Mouse (Mus musculus) CH12.LX (cell line): Measurements from ENCODE around the gene Rem1. TPM values are rescaled to one million over a fixed set of nuclear protein-coding genes. Genes with fewer than 3 reads are reported as not detected.

Experiments
- DNase-seq: peaks from one replicate; pipeline ENCODE4 v3.0.0-alpha.2; 2013; ENCODE audit errors: extremely low read depth
- H3K27ac ChIP-seq: 2 replicates; pipeline ENCODE4 v1.5.1; 2012; ENCODE audit warnings: low read depth, mild to moderate bottlenecking, control low read depth, moderate library complexity; ENCODE audit not compliant: insufficient read depth
- H3K27me3 ChIP-seq: replicated peaks from 2 replicates; pipeline ENCODE3; 2012; ENCODE audit warnings: inconsistent platforms
- H3K36me3 ChIP-seq, 2 experiments: replicated peaks in 1 of 2; 2 replicates each; pipeline versions ENCODE3 to v1.6.1; 2012; ENCODE audit warnings: inconsistent platforms in 1 of 2, low read length in 1 of 2, mild to moderate bottlenecking in 1 of 2, mixed read lengths in 1 of 2, moderate library complexity in 1 of 2; ENCODE audit not compliant: control insufficient read depth in 1 of 2, insufficient read depth in 1 of 2
- H3K4me1 ChIP-seq, 2 experiments: 2 replicates each; pipeline ENCODE4 v1.6.1; 2012; ENCODE audit warnings: inconsistent platforms in 1 of 2, moderate library complexity in 1 of 2; ENCODE audit not compliant: insufficient read depth in 2 of 2, control insufficient read depth in 1 of 2
- H3K4me2 ChIP-seq: 2 replicates; pipeline ENCODE4 v1.6.1; 2012; ENCODE audit warnings: low read depth, mild to moderate bottlenecking, control low read depth; ENCODE audit not compliant: poor library complexity, insufficient read depth, severe bottlenecking
- H3K4me3 ChIP-seq, 3 experiments: fragments of 150-350 bp in 1 of 3; sonication (generic) in 1 of 3; replicated peaks in 1 of 3; 2 replicates each; pipeline versions ENCODE3 to v1.5.1; 2011 to 2012; ENCODE audit warnings: low read depth in 2 of 3, low read length in 2 of 3, mild to moderate bottlenecking in 2 of 3, moderate library complexity in 2 of 3, control low read depth in 1 of 3, improper control_type of control experiment in 1 of 3, inconsistent platforms in 1 of 3, mixed read lengths in 1 of 3; ENCODE audit not compliant: poor library complexity in 1 of 3
- H3K79me2 ChIP-seq: replicated peaks from 2 replicates; pipeline ENCODE4 v1.6.1; 2012; ENCODE audit warnings: mild to moderate bottlenecking, moderate library complexity; ENCODE audit not compliant: control insufficient read depth, poor library complexity, insufficient read depth, severe bottlenecking; ENCODE audit errors: extremely low read depth
- H3K9ac ChIP-seq: 2 replicates; pipeline ENCODE4 v1.6.1; 2012; ENCODE audit warnings: low read depth, mild to moderate bottlenecking, control low read depth, moderate library complexity; ENCODE audit not compliant: insufficient read depth
- H3K9me3 ChIP-seq: replicated peaks from 2 replicates; pipeline ENCODE3; 2012; ENCODE audit warnings: low read length, inconsistent platforms, mixed read lengths
- BHLHE40 ChIP-seq: IDR thresholded peaks from 2 replicates; pipeline ENCODE4 v1.6.1; 2011; ENCODE audit warnings: mild to moderate bottlenecking, low read depth, low read length, improper control_type of control experiment
- CHD1 ChIP-seq: IDR thresholded peaks from 2 replicates; pipeline ENCODE4 v1.6.1; 2012; ENCODE audit warnings: low read depth, low read length, improper control_type of control experiment, inconsistent platforms
- CTCF ChIP-seq, 2 experiments: IDR thresholded peaks in 1 of 2; conservative IDR thresholded peaks in 1 of 2; 2 replicates each; pipeline ENCODE4 v1.5.1; 2011 to 2012; ENCODE audit warnings: low read depth in 2 of 2, low read length in 2 of 2, improper control_type of control experiment in 1 of 2, inconsistent platforms in 1 of 2, mild to moderate bottlenecking in 1 of 2, moderate library complexity in 1 of 2
- E2F4 ChIP-seq: IDR thresholded peaks from 2 replicates; pipeline ENCODE4 v1.6.1; 2011; ENCODE audit warnings: low read depth, low read length, improper control_type of control experiment; ENCODE audit not compliant: insufficient replicate concordance
- ETS1 ChIP-seq: conservative IDR thresholded peaks from 2 replicates; pipeline ENCODE4 v1.6.1; 2012; ENCODE audit warnings: low read depth, mild to moderate bottlenecking, inconsistent platforms, low read length, improper control_type of control experiment, moderate library complexity
- GABPA ChIP-seq: IDR thresholded peaks from 2 replicates; pipeline ENCODE4 v1.6.1; 2012; ENCODE audit warnings: low read depth, low read length, improper control_type of control experiment, inconsistent platforms; ENCODE audit not compliant: insufficient replicate concordance
- JUN ChIP-seq: IDR thresholded peaks from 2 replicates; pipeline ENCODE4 v1.6.1; 2011; ENCODE audit warnings: low read depth, mild to moderate bottlenecking, low read length, improper control_type of control experiment, moderate library complexity; ENCODE audit not compliant: insufficient read depth
- JUND ChIP-seq: conservative IDR thresholded peaks from 2 replicates; pipeline ENCODE4 v1.6.1; 2011; ENCODE audit warnings: low read depth, low read length, improper control_type of control experiment
- KAT2A ChIP-seq: IDR thresholded peaks from 2 replicates; pipeline ENCODE4 v1.6.1; 2012; ENCODE audit warnings: low read length, improper control_type of control experiment, inconsistent platforms; ENCODE audit not compliant: insufficient replicate concordance
- MAFK ChIP-seq: IDR thresholded peaks from 2 replicates; pipeline ENCODE4 v1.6.1; 2011; ENCODE audit warnings: low read length, improper control_type of control experiment; ENCODE audit not compliant: insufficient replicate concordance
- MAX ChIP-seq: IDR thresholded peaks from 2 replicates; pipeline ENCODE4 v1.6.1; 2011; ENCODE audit warnings: low read length, improper control_type of control experiment
- MAZ ChIP-seq: IDR thresholded peaks from 2 replicates; pipeline ENCODE4 v1.6.1; 2012; ENCODE audit warnings: low read depth, mild to moderate bottlenecking, inconsistent platforms, low read length, improper control_type of control experiment, moderate library complexity
- MEF2A ChIP-seq: IDR thresholded peaks from 2 replicates; pipeline ENCODE4 v1.6.1; 2014; ENCODE audit warnings: low read depth, mild to moderate bottlenecking, inconsistent platforms, low read length, improper control_type of control experiment, borderline replicate concordance
- MYC ChIP-seq: IDR thresholded peaks from 2 replicates; pipeline ENCODE4 v1.6.1; 2011; ENCODE audit warnings: low read depth, mild to moderate bottlenecking, improper control_type of control experiment, low read length
- NELFE ChIP-seq: IDR thresholded peaks from 2 replicates; pipeline ENCODE4 v1.6.1; 2011; ENCODE audit warnings: low read depth, low read length, improper control_type of control experiment
- NRF1 ChIP-seq: IDR thresholded peaks from 2 replicates; pipeline ENCODE4 v1.6.1; 2014; ENCODE audit warnings: low read depth, mild to moderate bottlenecking, inconsistent platforms, low read length, improper control_type of control experiment, moderate library complexity
- RAD21 ChIP-seq: IDR thresholded peaks from 2 replicates; pipeline ENCODE4 v1.6.1; 2011; ENCODE audit warnings: low read depth, mild to moderate bottlenecking, low read length, improper control_type of control experiment, moderate library complexity
- RCOR1 ChIP-seq: conservative IDR thresholded peaks from 2 replicates; pipeline ENCODE4 v1.6.1; 2012; ENCODE audit warnings: low read depth, mild to moderate bottlenecking, inconsistent platforms, low read length, improper control_type of control experiment
- SIN3A ChIP-seq: IDR thresholded peaks from 2 replicates; pipeline ENCODE4 v1.6.1; 2012; ENCODE audit warnings: low read length, improper control_type of control experiment, inconsistent platforms
- SMC3 ChIP-seq: IDR thresholded peaks from 2 replicates; pipeline ENCODE4 v1.6.1; 2011; ENCODE audit warnings: low read depth, low read length, improper control_type of control experiment
- TBP ChIP-seq: conservative IDR thresholded peaks from 2 replicates; pipeline ENCODE4 v1.6.1; 2011; ENCODE audit warnings: low read depth, low read length, improper control_type of control experiment
- TCF12 ChIP-seq: IDR thresholded peaks from 2 replicates; pipeline ENCODE4 v1.6.1; 2014; ENCODE audit warnings: low read depth, mild to moderate bottlenecking, inconsistent platforms, low read length, improper control_type of control experiment
- ZC3H11A ChIP-seq: IDR thresholded peaks from 2 replicates; pipeline ENCODE4 v1.6.1; 2012; ENCODE audit warnings: low read depth, mild to moderate bottlenecking, inconsistent platforms, low read length, improper control_type of control experiment
- dilution Hi-C: fragments of 300-500 bp; cut with MboI; formaldehyde crosslinking; loops from 2 replicates; pipeline ENCODE4 v1.14.3; 2020; ENCODE audit warnings: low sequenced_read_pairs; ENCODE audit not compliant: extremely low pct_unique_long_range_greater_than_20kb, extremely low pct_ligation_motif_present
- in situ Hi-C: fragments of 300-500 bp; cut with MboI; formaldehyde crosslinking; loops from 3 replicates; pipeline ENCODE4 v1.14.3; 2019; ENCODE audit warnings: low sequenced_read_pairs, low pct_ligation_motif_present, low pct_unique_long_range_greater_than_20kb, mixed read lengths
- polyA plus RNA-seq: library from polyadenylated mRNA; unstranded; fragments of >175 nt; gene quantifications from 2 replicates; pipeline ENCODE4 v1.2.1, GENCODE M21; 2012; ENCODE audit warnings: low read depth; ENCODE audit not compliant: insufficient read length
- total RNA-seq, 2 experiments: library from RNA; depleted of rRNA; stranded (reverse); fragments of 300-350 nt in 1 of 2; fragments of >200 nt in 1 of 2; gene quantifications; 2 replicates each; pipeline ENCODE4 v1.2.3; 2012 to 2014

The Rem1 gene
- total and polyA plus RNA-seq, 3 experiments: 0.55 to 0.82 (median 0.80) TPM

DNA sequence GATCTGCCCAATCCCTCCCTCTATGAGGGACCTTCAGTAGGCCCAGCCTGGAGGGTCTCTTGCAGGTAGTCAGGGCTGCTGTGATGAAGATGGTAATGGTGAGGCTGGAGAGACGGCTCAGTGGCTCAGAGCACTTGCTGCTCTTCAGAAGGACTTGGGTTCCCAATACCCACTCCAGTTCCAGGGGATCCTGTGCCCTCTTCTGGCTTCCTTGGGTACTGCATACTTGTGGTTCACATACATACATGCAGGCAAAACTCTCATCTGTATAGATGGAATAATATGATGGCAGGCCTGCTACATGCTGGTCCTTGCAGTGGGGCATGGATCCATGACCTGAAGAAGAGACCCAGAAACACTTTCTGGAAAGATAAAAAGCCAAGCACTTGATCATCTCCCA is 18.0 kb upstream of the Rem1 start:
- Histone ChIP-seq H3K36me3 (no peaks in the 10 kb centered on the region), H3K9ac (no peak overlapping the region), H3K4me2 (no peak overlapping the region), H3K4me3 (no peak overlapping the region), H3K79me2 (no peaks in the 10 kb centered on the region), H3K4me1 (0 out of 4 replicates have a peak, but pooled peaks cover 0 to 2% of the 10 kb centered on the region in 2 experiments), H3K27me3 (peaks cover 12% of the 10 kb centered on the region), H3K27ac (no peak overlapping the region), H3K9me3 (peaks cover 4% of the 10 kb centered on the region)
- in situ Hi-C loops: no loop called here
- no peak for DNase-seq
- no peak for TF ChIP-seq CHD1
- TF ChIP-seq CTCF (conservative IDR thresholded peaks at IDR 0.05 in 1 of 2, IDR thresholded peaks at IDR 0.05 in 1 of 2; ENCODE audit: low read depth in 2 of 2, low read length in 2 of 2): 0 out of 4 replicates have a peak, but pooled peaks of 1 of the 2 experiments have one; percentile 15
- dilution Hi-C loops: no loop called here

DNA sequence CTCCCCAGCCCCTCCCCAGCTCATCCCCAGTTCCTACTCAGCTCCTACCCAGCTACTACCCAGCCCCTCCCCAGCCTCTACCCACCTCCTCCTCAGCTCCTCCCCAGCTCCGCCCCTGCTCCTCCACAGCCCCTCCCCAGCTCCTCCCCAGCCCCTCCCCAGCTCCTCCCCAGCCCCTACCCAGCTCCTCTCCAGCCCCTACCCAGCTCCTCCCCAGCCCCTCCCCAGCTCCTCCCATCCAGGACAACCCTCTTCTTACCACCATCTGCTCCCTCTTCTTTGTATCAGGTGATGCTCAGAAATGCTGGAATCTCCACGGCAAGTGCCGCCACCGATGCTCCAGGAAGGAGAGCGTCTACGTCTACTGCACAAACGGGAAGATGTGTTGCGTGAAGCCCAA is 14.6 kb upstream of the Rem1 start:
- dilution Hi-C loops: no loop called here
- H3K9ac ChIP-seq: no peak overlapping the region
- DNase-seq: no peak
- H3K27me3 ChIP-seq: peaks cover 6% of the 10 kb centered on the region
- H3K4me1 ChIP-seq: peaks cover 3 to 4% of the 10 kb centered on the region in 2 experiments; a peak in 1 of 4 replicates
- TF ChIP-seq ETS1 (no peak), MAX (no peak)
- H3K4me3 ChIP-seq: no peak overlapping the region
- peaks cover 4% of the 10 kb centered on the region for H3K9me3 ChIP-seq
- in situ Hi-C loops: no loop called here
- no peak overlapping the region for H3K27ac ChIP-seq
- no peak overlapping the region for H3K4me2 ChIP-seq
- H3K36me3 ChIP-seq: no peaks in the 10 kb centered on the region
- no peaks in the 10 kb centered on the region for H3K79me2 ChIP-seq

DNA sequence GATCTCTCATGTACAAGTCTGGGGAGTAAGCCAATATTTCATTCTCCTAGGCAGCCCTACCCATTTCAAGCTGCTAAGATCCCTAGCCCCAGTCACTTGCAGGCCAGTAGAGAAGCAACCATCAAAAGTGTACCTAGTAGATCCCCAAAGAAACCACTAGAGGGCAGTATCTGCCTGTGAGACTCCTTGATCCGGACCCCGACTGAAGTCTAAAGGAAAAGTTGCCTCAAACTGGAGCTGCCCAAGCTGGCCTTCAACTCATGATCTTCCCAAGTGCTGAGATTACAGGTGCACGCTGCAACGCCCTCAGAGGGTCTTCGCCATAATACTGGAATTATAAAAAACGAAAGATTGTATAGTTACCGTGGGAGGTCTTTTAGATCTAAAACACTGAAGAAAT is 11.2 kb upstream of the Rem1 start:
- peaks cover 5 to 14% of the 10 kb centered on the region in 2 experiments for H3K4me1 ChIP-seq
- H3K27me3 ChIP-seq: peaks cover 2% of the 10 kb centered on the region
- dilution Hi-C loops (no loop called here), in situ Hi-C loops (loop anchor here (5.0 kb wide), 2 partner anchors 52 to 217 kb away; partner anchors contain the start of genes Bcl2l1 and H13)
- H3K4me3 ChIP-seq: no peak overlapping the region
- H3K4me2 ChIP-seq: no peak overlapping the region
- H3K9me3 ChIP-seq: no peaks in the 10 kb centered on the region
- no peak overlapping the region for H3K27ac ChIP-seq
- TF ChIP-seq MAFK: no peak
- TF ChIP-seq TCF12: no peak
- TF ChIP-seq NRF1: 0 out of 2 replicates have a peak, but pooled peaks have one; percentile 26
- TF ChIP-seq JUND: peak; percentile 56; the same call in 1 of the 2 replicates
- peak; percentile 97 for TF ChIP-seq SMC3
- TF ChIP-seq MEF2A: peak; percentile 42; the same call in 1 of the 2 replicates
- peak; percentile 100 for TF ChIP-seq RAD21
- TF ChIP-seq GABPA: no peak
- peak; percentile 61; the same call in 1 of the 2 replicates for TF ChIP-seq MYC
- peak; percentile 51; the same call in 1 of the 2 replicates for TF ChIP-seq E2F4
- peak; percentile 79 to 98 for TF ChIP-seq CTCF (conservative IDR thresholded peaks at IDR 0.05 in 1 of 2, IDR thresholded peaks at IDR 0.05 in 1 of 2; ENCODE audit: low read depth in 2 of 2, low read length in 2 of 2)
- peak; percentile 65; the same call in 1 of the 2 replicates for TF ChIP-seq MAZ
- no peak for TF ChIP-seq KAT2A
- no peak for TF ChIP-seq JUN
- TF ChIP-seq BHLHE40: no peak
- no peak for TF ChIP-seq TBP
- no peak for TF ChIP-seq RCOR1
- peak; percentile 89 for TF ChIP-seq ZC3H11A
- peak; percentile 59; the same call in 1 of the 2 replicates for TF ChIP-seq SIN3A
- TF ChIP-seq NELFE: peak; percentile 60; the same call in 1 of the 2 replicates
- no peak overlapping the region for H3K9ac ChIP-seq
- peak; percentile 79 for DNase-seq
- H3K36me3 ChIP-seq: no peaks in the 10 kb centered on the region
- no peaks in the 10 kb centered on the region for H3K79me2 ChIP-seq
